Mouse (Mus musculus) stomach, postnatal 0 days (tissue): ENCODE results near the gene Noto. TPM values are rescaled to one million over a fixed set of nuclear protein-coding genes. Genes with fewer than 3 reads are reported as not detected.
A peak's percentile ranks its signal among the peaks of the same experiment; 100 is the strongest.

Experiments
- ATAC-seq: fragments of 200-750 bp; cut with Nextera tagmentation; 2 replicates; pipeline ENCODE4 v1.8.0; 2017; ENCODE audit not compliant: low FRiP score, low TSS enrichment
- DNase-seq: peaks from one replicate; pipeline ENCODE4 v3.0.0-alpha.2; 2016; ENCODE audit warnings: low spot score
- H3K27ac ChIP-seq: fragments of 300-500 bp; sonication (generic); replicated peaks from 2 replicates; pipeline ENCODE4 v1.5.1; 2014; ENCODE audit warnings: mild to moderate bottlenecking, control low read depth
- H3K27me3 ChIP-seq: fragments of 300-500 bp; sonication (generic); 2 replicates; pipeline ENCODE4 v1.6.1; 2014; ENCODE audit warnings: low read length; ENCODE audit not compliant: control insufficient read depth, insufficient read depth
- H3K36me3 ChIP-seq: fragments of 300-500 bp; sonication (generic); 2 replicates; pipeline ENCODE4 v1.6.1; 2014; ENCODE audit warnings: low read length, mixed read lengths; ENCODE audit not compliant: control insufficient read depth, insufficient read depth
- H3K4me1 ChIP-seq: fragments of 300-500 bp; sonication (generic); replicated peaks from 2 replicates; pipeline ENCODE4 v1.6.1; 2014; ENCODE audit warnings: antibody characterized with exemption; ENCODE audit not compliant: control insufficient read depth, insufficient read depth
- H3K4me2 ChIP-seq: fragments of 300-500 bp; sonication (generic); replicated peaks from 2 replicates; pipeline ENCODE4 v1.6.1; 2014; ENCODE audit warnings: low read depth, mild to moderate bottlenecking, control low read depth, moderate library complexity
- H3K4me3 ChIP-seq: fragments of 300-500 bp; sonication (generic); 2 replicates; pipeline ENCODE4 v1.5.1; 2014; ENCODE audit warnings: low read depth, low read length, control low read depth
- H3K9ac ChIP-seq: fragments of 300-500 bp; sonication (generic); 2 replicates; pipeline ENCODE4 v1.6.1; 2014; ENCODE audit warnings: mild to moderate bottlenecking, low read length, control low read depth, mixed read lengths
- H3K9me3 ChIP-seq: fragments of 300-500 bp; sonication (generic); 2 replicates; pipeline ENCODE4 v1.6.1; 2016; ENCODE audit warnings: low read length; ENCODE audit not compliant: control insufficient read depth
- CTCF ChIP-seq: IDR thresholded peaks from 2 replicates; pipeline ENCODE4 v1.5.1; 2016; ENCODE audit warnings: antibody characterized with exemption, low read depth, mild to moderate bottlenecking, moderate library complexity
- EP300 ChIP-seq: optimal IDR thresholded peaks from 2 replicates; pipeline ENCODE3; 2016; ENCODE audit warnings: antibody characterized with exemption
- WGBS: fragments of 180-500 bp; shearing (Covaris S2); extraction: QIAGEN DNeasy Blood & Tissue Kit; methylation state at CpG from one replicate; pipeline ENCODE4 v1.1.7; 2014; 5-methylcytosine and 5-hydroxymethylcytosine counted together
- polyA plus RNA-seq: library from polyadenylated mRNA; unstranded; fragments of >200 nt; fragmentation: Nextera tagmentation; extraction: Ambion mirVana; gene quantifications from 2 replicates; pipeline ENCODE4 v1.2.1, GENCODE M21; 2015

Noto gene
- polyA plus RNA-seq, 1 experiment from 2014 or later, result not detected

- Histone ChIP-seq H3K27me3 (no peaks in the 10 kb centered on the region), H3K27ac (no peak overlapping the region), H3K4me2 (no peak overlapping the region), H3K4me3 (no peak overlapping the region), H3K4me1 (0 out of 2 replicates have a peak, but pooled peaks cover 2% of the 10 kb centered on the region), H3K9ac (no peak overlapping the region), H3K36me3 (no peaks in the 10 kb centered on the region), H3K9me3 (no peaks in the 10 kb centered on the region)
- no peak for ATAC-seq
- TF ChIP-seq EP300 (no peak), CTCF (no peak)
- WGBS, result 78% methylated on average over 5 of the region's 5 CpGs
- DNase-seq, result no peak
Observed at GRCm38 (mm10) chr6:85433865-85434264, 10.2 kb downstream of the Noto start.

GRCm38 (mm10) chr6:85436204-85436603, 12.5 kb downstream of the Noto start:
- WGBS, result 95% methylated on average over 1 of the region's 1 CpGs
- Histone ChIP-seq H3K27me3 (no peaks in the 10 kb centered on the region), H3K4me1 (0 out of 2 replicates have a peak, but pooled peaks cover 2% of the 10 kb centered on the region), H3K4me3 (no peak overlapping the region), H3K4me2 (no peak overlapping the region), H3K9ac (no peak overlapping the region), H3K36me3 (peaks cover 7% of the 10 kb centered on the region; the same call in 1 of the 2 replicates), H3K27ac (no peak overlapping the region), H3K9me3 (no peaks in the 10 kb centered on the region)
- TF ChIP-seq EP300 (no peak), CTCF (no peak)
- ATAC-seq (no peak), DNase-seq (no peak)

- no peak for ATAC-seq
- Histone ChIP-seq H3K4me1 (no peaks in the 10 kb centered on the region), H3K4me3 (no peak overlapping the region), H3K9ac (no peak overlapping the region), H3K36me3 (peaks cover 7% of the 10 kb centered on the region; the same call in 1 of the 2 replicates), H3K4me2 (no peak overlapping the region), H3K9me3 (no peaks in the 10 kb centered on the region), H3K27ac (no peak overlapping the region), H3K27me3 (no peaks in the 10 kb centered on the region)
- DNase-seq, result no peak
- WGBS, result 87% methylated on average over 5 of the region's 6 CpGs
- no peak for TF ChIP-seq CTCF
- no peak for TF ChIP-seq EP300
Observed at GRCm38 (mm10) chr6:85436631-85437030, 12.9 kb downstream of the Noto start.

GRCm38 (mm10) chr6:85441142-85441541, 17.5 kb downstream of the Noto start:
- ATAC-seq (no peak), DNase-seq (no peak)
- Histone ChIP-seq H3K4me1 (no peaks in the 10 kb centered on the region), H3K27me3 (no peaks in the 10 kb centered on the region), H3K36me3 (peaks cover 12% of the 10 kb centered on the region), H3K4me2 (no peak overlapping the region), H3K27ac (no peak overlapping the region), H3K9me3 (no peaks in the 10 kb centered on the region), H3K9ac (no peak overlapping the region), H3K4me3 (no peak overlapping the region)
- TF ChIP-seq EP300, result no peak
- TF ChIP-seq CTCF, result no peak
- 79% methylated on average over 4 of the region's 4 CpGs for WGBS

GRCm38 (mm10) chr6:85443488-85444233, 20.0 kb downstream of the Noto start:
- Histone ChIP-seq H3K4me3 (no peak overlapping the region), H3K9ac (no peak overlapping the region), H3K9me3 (no peaks in the 10 kb centered on the region), H3K36me3 (peaks cover 12% of the 10 kb centered on the region), H3K4me1 (no peaks in the 10 kb centered on the region), H3K27ac (no peak overlapping the region; the same call in 1 of the 2 replicates), H3K27me3 (no peaks in the 10 kb centered on the region), H3K4me2 (no peak overlapping the region)
- ATAC-seq (peak; percentile 79), DNase-seq (peak; percentile 26)
- WGBS, result 59% methylated on average over 3 of the region's 3 CpGs
- no peak for TF ChIP-seq CTCF
- no peak for TF ChIP-seq EP300

GRCm38 (mm10) chr6:85444266-85444965, 20.7 kb downstream of the Noto start:
- peaks cover 11% of the 10 kb centered on the region for H3K36me3 ChIP-seq
- H3K27me3 ChIP-seq, result no peaks in the 10 kb centered on the region
- H3K4me3 ChIP-seq, result no peak overlapping the region
- 81% methylated on average over 8 of the region's 8 CpGs for WGBS
- ATAC-seq, result no peak
- no peak overlapping the region for H3K4me2 ChIP-seq
- H3K9ac ChIP-seq, result no peak overlapping the region
- no peaks in the 10 kb centered on the region for H3K4me1 ChIP-seq
- DNase-seq, result no peak
- TF ChIP-seq CTCF (no peak), EP300 (no peak)
- H3K27ac ChIP-seq, result no peak overlapping the region; the same call in 1 of the 2 replicates
- H3K9me3 ChIP-seq, result no peaks in the 10 kb centered on the region
